Mouse (Mus musculus) midbrain, embryonic 16.5 days (tissue): ENCODE results near the gene Tyms. TPM values are rescaled to one million over a fixed set of nuclear protein-coding genes. Genes with fewer than 3 reads are reported as not detected.
A peak's percentile ranks its signal among the peaks of the same experiment; 100 is the strongest.

Source experiments
- ATAC-seq: fragments of 200-750 bp; cut with Nextera tagmentation; 2 replicates; pipeline ENCODE4 v1.8.0; 2017; ENCODE audit warnings: moderate TSS enrichment
- H3K27ac ChIP-seq: fragments of 300-500 bp; sonication (generic); 2 replicates; pipeline ENCODE4 v1.5.1; 2014; ENCODE audit warnings: mild to moderate bottlenecking, low read length, mixed read lengths
- H3K27me3 ChIP-seq: fragments of 300-500 bp; sonication (generic); 2 replicates; pipeline ENCODE4 v1.6.1; 2014; ENCODE audit warnings: low read depth, low read length, mixed read lengths; ENCODE audit not compliant: control insufficient read depth, insufficient read depth
- H3K36me3 ChIP-seq: fragments of 300-500 bp; sonication (generic); 2 replicates; pipeline ENCODE4 v1.6.1; 2014; ENCODE audit warnings: mild to moderate bottlenecking, low read length, moderate library complexity, mixed read lengths; ENCODE audit not compliant: control insufficient read depth, insufficient read depth
- H3K4me1 ChIP-seq: fragments of 300-500 bp; sonication (generic); 2 replicates; pipeline ENCODE4 v1.6.1; 2014; ENCODE audit warnings: mild to moderate bottlenecking, low read length, mixed read lengths; ENCODE audit not compliant: control insufficient read depth, insufficient read depth
- H3K4me2 ChIP-seq: fragments of 300-500 bp; sonication (generic); 2 replicates; pipeline ENCODE4 v1.6.1; 2014; ENCODE audit warnings: mild to moderate bottlenecking, low read length, mixed read lengths
- H3K4me3 ChIP-seq: fragments of 300-500 bp; sonication (generic); 2 replicates; pipeline ENCODE4 v1.5.1; 2014; ENCODE audit warnings: low read depth, mild to moderate bottlenecking, low read length, moderate library complexity, mixed read lengths
- H3K9ac ChIP-seq: fragments of 300-500 bp; sonication (generic); 2 replicates; pipeline ENCODE4 v1.6.1; 2014; ENCODE audit warnings: low read depth, low read length, mixed read lengths
- H3K9me3 ChIP-seq: fragments of 300-500 bp; sonication (generic); replicated peaks from 2 replicates; pipeline ENCODE4 v1.6.1; 2014; ENCODE audit warnings: mild to moderate bottlenecking, low read length, mixed read lengths; ENCODE audit not compliant: control insufficient read depth, poor library complexity, severe bottlenecking
- WGBS: fragments of 180-500 bp; shearing (Covaris S2); extraction: QIAGEN DNeasy Blood & Tissue Kit; methylation state at CpG from one replicate; pipeline ENCODE4 v1.1.7; 2014; 5-methylcytosine and 5-hydroxymethylcytosine counted together
- polyA plus RNA-seq: library from polyadenylated mRNA; unstranded; fragments of >200 nt; fragmentation: Nextera tagmentation; extraction: Ambion mirVana; gene quantifications from 2 replicates; pipeline ENCODE4 v1.2.1, GENCODE M21; 2015

Tyms gene
- polyA plus RNA-seq, result 33.3 and 38.7 TPM in 2 replicates

DNA sequence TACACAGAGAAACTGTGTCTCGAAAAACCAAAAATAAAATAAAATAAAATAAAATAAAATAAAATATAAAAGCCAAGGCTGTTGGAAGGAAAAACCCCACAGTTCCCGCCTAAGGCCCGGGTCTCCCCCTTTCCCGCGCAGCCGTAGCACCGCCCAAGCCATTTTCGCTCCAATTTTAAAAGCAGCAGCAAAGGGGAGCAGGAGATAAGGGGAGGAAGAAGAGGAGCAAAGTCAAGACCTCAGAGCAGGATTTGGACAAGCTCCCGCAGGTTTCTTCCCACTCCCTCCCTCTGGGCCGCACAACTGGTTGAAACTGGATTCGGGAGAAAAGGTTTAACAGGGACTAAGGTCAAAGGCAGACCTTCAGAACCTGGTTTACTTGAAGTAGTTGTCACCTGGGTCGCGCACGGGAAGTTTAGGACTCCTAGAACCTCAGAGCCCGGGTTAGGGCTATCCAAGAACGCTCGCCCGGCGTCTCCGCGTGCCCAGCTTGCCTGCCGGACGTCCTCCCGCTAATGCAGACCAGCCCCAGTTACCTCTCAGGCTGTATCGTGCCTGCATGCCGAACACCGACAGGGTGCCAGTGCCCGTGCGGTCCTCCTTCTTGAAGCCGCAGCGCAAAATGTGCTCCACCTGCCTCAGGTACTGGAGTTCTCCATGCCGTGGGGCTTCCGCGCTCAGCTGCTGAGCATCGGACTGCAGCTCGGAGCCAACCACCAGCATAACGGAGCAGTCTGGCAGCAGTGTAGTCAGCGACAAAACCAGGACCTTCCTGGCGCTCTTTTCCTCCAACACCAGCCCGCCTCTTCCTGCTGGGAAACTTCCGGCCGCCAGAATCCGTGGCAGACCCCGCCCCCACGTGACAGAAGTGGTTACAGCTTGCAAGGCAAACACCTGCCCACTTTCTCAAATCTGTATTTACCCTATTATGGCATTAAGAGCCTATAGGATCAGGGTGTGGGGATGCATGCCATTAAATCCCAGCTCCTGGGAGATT lies at the start of gene Tyms:
Tyms (minus strand) TSS at position 793 of the 997 bp plus-strand sequence.
- H3K4me3 ChIP-seq, result peak within 1 kb of the TSS; percentile 80

DNA sequence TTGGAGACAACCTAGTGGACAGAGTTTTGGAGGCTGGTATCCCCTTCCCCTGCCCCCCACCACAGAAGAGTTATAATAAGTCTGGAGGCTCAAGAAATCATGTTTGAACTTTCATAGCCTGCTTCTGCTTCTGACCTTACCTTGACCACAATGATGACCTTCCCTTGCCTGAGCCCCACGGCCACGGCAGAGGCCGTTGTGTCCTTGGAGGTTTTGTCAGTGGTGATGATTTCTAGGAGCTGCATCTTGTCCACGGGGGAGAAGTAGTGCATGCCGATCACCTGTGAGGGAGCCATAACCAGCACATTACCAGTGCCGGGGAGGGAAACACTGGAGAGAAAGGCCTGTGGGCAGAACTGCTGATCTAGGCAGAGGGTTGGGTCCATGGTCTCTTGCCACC lies 49.1 kb upstream of the Tyms start:
- ATAC-seq, result no peak
- WGBS, result 94% methylated on average over 6 of the region's 6 CpGs

More for the DNA sequence above, at the start of gene Tyms:
- Histone ChIP-seq H3K27me3 (no peaks in the 10 kb centered on the region), H3K4me1 (peaks cover 4% of the 10 kb centered on the region; the same call in 1 of the 2 replicates), H3K9me3 (no peaks in the 10 kb centered on the region), H3K36me3 (0 out of 2 replicates have a peak, but pooled peaks cover 3% of the 10 kb centered on the region), H3K27ac (peak within 1 kb of the TSS; percentile 77), H3K4me2 (peak within 1 kb of the TSS; percentile 94), H3K9ac (peak within 1 kb of the TSS; percentile 75)
- WGBS, result 1% methylated on average over 45 of the region's 45 CpGs
- peak; percentile 95 for ATAC-seq

DNA sequence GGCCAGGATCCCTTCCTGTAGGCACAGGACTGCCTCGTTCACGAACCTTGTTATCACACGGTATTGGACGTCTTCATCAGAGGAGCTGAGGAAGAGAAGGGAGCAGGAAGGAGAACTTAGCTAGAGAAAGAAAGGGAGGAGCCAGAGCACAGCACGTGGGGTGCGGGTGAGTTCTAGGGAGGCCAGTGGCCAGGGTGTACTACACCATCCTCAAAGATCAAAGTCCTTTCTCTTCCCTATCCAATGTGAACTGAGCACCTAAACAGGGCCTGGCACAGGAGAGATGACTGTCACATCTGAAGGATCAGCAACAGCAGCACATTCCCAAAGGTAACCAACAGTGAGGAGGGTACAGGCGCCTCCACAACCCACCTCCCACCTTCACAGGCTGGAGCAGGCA lies 46.7 kb upstream of the Tyms start:
- WGBS, result 91% methylated on average over 7 of the region's 7 CpGs
- Histone ChIP-seq H3K36me3 (peaks cover 42% of the 10 kb centered on the region), H3K4me3 (no peak overlapping the region), H3K27me3 (no peaks in the 10 kb centered on the region), H3K9ac (no peak overlapping the region), H3K27ac (no peak overlapping the region), H3K4me1 (no peaks in the 10 kb centered on the region), H3K9me3 (no peaks in the 10 kb centered on the region), H3K4me2 (no peak overlapping the region)
- ATAC-seq, result no peak

More for the DNA sequence above, 49.1 kb upstream of the Tyms start:
- H3K9me3 ChIP-seq, result no peaks in the 10 kb centered on the region
- H3K9ac ChIP-seq, result no peak overlapping the region
- no peak overlapping the region for H3K4me2 ChIP-seq
- no peaks in the 10 kb centered on the region for H3K4me1 ChIP-seq
- H3K36me3 ChIP-seq, result peaks cover 51% of the 10 kb centered on the region
- no peak overlapping the region for H3K4me3 ChIP-seq
- no peaks in the 10 kb centered on the region for H3K27me3 ChIP-seq
- no peak overlapping the region for H3K27ac ChIP-seq

DNA sequence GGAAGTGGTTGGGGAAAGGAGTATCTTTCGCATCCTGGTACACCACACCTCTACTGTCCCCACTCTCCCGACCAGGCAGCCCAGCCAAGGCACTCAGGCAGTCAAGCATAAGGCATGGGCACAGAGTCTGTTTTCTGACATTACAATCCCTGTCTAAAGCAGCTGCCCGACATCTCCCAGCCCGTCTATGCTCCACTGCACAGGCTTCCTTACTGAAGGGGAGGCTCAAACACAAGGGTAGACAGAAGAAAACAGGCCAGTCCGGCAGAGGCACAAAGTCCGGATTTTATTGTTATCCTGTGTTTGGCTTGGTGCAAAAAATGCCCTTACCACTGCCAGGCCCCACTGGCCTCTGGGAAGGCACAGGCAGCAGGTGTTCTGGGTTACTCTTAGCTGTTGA lies 45.7 kb upstream of the Tyms start:
- WGBS, result 87% methylated on average over 6 of the region's 6 CpGs
- no peak for ATAC-seq
- Histone ChIP-seq H3K9ac (no peak overlapping the region), H3K4me2 (no peak overlapping the region), H3K36me3 (peaks cover 33% of the 10 kb centered on the region), H3K9me3 (no peaks in the 10 kb centered on the region), H3K27ac (no peak overlapping the region), H3K4me1 (no peaks in the 10 kb centered on the region), H3K4me3 (no peak overlapping the region), H3K27me3 (no peaks in the 10 kb centered on the region)

DNA sequence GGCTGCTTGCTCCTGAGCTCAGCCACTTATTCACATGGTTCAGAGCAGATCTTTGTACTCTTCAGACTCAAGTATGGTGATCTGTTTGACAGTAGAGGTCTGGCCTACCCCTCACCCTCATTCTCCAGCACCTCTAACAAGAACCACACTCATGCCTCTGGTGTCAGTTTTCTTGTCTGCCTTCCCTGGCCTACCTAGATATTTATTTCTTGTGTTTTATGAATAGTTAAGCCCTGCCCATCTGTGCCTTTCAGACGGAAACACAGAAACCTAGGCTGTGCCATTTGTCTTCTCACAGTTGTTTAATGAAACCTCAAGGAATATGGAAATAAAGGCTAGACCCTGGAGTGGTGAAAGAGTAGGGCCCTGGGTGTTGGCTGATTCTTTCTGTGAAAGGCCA lies 44.6 kb upstream of the Tyms start:
- H3K27ac ChIP-seq, result no peak overlapping the region
- H3K4me2 ChIP-seq, result no peak overlapping the region
- no peaks in the 10 kb centered on the region for H3K27me3 ChIP-seq
- ATAC-seq, result no peak
- H3K9me3 ChIP-seq, result no peaks in the 10 kb centered on the region
- peaks cover 27% of the 10 kb centered on the region for H3K36me3 ChIP-seq
- 92% methylated on average over 1 of the region's 1 CpGs for WGBS
- no peak overlapping the region for H3K4me3 ChIP-seq
- H3K9ac ChIP-seq, result no peak overlapping the region
- 0 out of 2 replicates have a peak, but pooled peaks cover 3% of the 10 kb centered on the region for H3K4me1 ChIP-seq

DNA sequence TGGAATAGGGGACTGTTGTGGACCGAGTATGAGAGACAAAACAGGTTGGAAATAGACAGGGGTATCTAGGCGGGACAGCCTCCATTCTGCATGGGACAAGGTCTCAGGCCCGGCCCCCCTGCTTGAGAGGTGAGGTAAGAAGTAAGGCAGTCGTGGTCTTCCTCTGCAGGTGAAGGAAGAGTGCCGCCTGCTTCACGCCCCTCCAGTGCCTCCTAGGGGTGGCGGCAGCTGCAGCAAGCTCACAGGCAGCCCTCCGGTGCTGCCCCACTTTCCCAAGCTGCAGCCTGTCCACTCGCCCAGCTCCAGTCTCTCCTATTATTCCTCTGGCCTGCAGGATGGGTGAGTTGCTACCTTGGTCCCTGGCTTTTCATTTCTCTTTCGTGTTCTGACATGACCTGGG lies 42.3 kb upstream of the Tyms start:
- Histone ChIP-seq H3K36me3 (peaks cover 10% of the 10 kb centered on the region; the same call in 1 of the 2 replicates), H3K27ac (no peak overlapping the region), H3K9ac (no peak overlapping the region), H3K4me1 (peaks cover 11% of the 10 kb centered on the region), H3K9me3 (no peaks in the 10 kb centered on the region), H3K27me3 (no peaks in the 10 kb centered on the region), H3K4me3 (no peak overlapping the region), H3K4me2 (no peak overlapping the region)
- 45% methylated on average over 10 of the region's 10 CpGs for WGBS
- ATAC-seq, result no peak

DNA sequence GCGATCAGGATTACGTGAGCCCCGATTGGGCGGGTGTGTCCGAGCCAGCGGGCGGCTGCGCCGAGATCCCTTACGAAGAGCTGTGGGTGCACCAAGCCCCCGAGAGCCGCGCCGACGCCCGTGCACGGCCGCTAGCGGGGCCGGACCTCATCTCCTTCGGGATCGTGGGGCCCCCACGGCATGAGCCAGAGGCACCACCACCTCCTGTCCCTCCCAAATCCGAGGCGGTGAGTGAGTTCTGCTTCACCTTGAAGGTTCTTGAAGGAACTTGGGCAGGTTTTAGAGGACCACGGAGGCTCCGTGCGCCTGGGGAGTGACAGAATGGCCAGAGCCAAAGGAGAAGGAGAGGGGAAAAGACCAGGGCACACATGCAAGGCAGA lies 41.3 kb upstream of the Tyms start:
- H3K27me3 ChIP-seq, result no peaks in the 10 kb centered on the region
- ATAC-seq, result no peak; the same call in 1 of the 2 replicates

DNA sequence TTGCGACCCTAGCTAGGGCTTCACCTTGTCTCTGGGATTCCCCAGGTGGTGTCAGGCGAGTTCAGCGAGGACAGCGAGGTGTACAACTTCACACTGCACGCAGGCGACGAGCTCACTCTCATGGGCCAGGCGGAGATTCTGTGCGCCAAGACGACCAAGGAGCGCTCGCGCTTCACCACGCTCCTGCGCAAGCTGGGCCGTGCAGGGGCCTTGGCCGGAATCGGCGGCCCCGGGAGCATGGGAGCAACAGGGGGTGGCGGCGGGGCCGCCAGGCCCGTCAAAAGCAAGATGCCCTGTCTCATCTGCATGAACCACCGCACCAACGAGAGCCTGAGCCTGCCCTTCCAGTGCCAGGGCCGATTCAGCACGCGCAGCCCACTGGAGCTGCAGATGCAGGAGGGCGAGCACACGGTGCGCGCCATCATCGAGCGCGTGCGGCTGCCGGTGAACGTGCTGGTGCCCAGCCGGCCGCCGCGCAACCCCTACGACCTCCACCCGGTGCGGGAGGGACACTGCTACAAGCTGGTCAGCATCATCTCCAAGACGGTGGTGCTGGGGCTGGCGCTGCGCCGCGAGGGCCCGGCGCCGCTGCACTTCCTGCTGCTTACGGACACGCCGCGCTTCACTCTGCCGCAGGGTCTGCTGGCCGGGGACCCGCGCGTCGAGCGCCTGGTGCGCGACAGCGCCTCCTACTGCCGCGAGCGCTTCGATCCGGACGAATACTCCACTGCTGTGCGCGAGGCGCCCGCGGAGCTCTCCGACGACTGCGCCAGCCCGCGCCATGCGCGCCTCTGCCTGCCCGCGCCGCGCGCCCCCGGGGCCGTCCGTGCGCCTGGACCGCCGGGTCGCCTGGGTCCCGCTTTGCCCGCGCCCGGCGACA lies 40.7 kb upstream of the Tyms start:
- Histone ChIP-seq H3K27ac (peak overlapping the region; percentile 73), H3K4me3 (peak overlapping the region; percentile 58), H3K4me2 (peak overlapping the region; percentile 74), H3K9ac (peak overlapping the region; percentile 72), H3K36me3 (peaks cover 10% of the 10 kb centered on the region; the same call in 1 of the 2 replicates), H3K4me1 (peaks cover 18% of the 10 kb centered on the region), H3K27me3 (no peaks in the 10 kb centered on the region), H3K9me3 (no peaks in the 10 kb centered on the region)
- ATAC-seq, result peak; percentile 87
- WGBS, result 2% methylated on average over 90 of the region's 103 CpGs

More for the DNA sequence above, 41.3 kb upstream of the Tyms start:
- H3K4me2 ChIP-seq, result peak overlapping the region; percentile 74
- H3K36me3 ChIP-seq, result peaks cover 10% of the 10 kb centered on the region; the same call in 1 of the 2 replicates
- WGBS, result 6% methylated on average over 21 of the region's 28 CpGs
- peak overlapping the region; percentile 58 for H3K4me3 ChIP-seq
- H3K9ac ChIP-seq, result peak overlapping the region; percentile 72
- peaks cover 18% of the 10 kb centered on the region for H3K4me1 ChIP-seq
- no peaks in the 10 kb centered on the region for H3K9me3 ChIP-seq
- H3K27ac ChIP-seq, result no peak overlapping the region
